Mouse (Mus musculus): ENCODE measurements around the gene Myo1e. TPM values are rescaled to one million over a fixed set of nuclear protein-coding genes. Genes with fewer than 3 reads are reported as not detected.
"Not testable (repeated sequence)": the region's sequence is repeated elsewhere in the genome, so short reads cannot be mapped to it uniquely, and the experiment has no call there.

Gene Myo1e
- total and polyA plus RNA-seq, 3 experiments = 4.2 to 29.3 (median 23.4) TPM

DNA sequence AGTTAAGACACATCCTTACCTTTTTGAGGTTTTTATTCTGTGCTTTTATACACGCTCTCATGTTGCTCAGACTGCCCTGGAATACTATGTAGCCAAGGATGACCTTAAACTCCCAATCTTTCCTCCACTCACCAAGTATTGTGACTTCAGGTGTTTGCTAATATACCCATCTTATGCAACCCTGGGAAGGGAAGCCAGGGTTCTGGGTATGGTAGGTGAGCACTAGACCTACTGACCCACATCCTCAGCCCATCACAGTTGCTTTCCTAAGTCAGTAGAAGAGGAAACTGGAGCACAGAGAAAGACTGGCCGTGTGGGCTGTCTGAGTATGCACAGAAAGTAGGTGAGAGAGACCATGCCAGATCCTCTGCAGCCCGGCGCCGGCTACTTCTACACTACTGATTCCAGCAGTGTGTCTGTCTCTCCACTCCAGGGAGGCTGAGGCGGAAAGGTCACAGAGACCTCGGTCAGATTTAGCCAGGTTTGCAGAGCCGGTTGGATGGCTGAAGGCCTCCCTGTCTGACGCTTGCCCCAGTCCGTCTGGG lies 44.4 kb downstream of the Myo1e start:
- DNase-seq = no peak

GRCm38 (mm10) chr9:70253016-70253415 lies 45.9 kb downstream of the Myo1e start:
- DNase-seq = no peak

DNA sequence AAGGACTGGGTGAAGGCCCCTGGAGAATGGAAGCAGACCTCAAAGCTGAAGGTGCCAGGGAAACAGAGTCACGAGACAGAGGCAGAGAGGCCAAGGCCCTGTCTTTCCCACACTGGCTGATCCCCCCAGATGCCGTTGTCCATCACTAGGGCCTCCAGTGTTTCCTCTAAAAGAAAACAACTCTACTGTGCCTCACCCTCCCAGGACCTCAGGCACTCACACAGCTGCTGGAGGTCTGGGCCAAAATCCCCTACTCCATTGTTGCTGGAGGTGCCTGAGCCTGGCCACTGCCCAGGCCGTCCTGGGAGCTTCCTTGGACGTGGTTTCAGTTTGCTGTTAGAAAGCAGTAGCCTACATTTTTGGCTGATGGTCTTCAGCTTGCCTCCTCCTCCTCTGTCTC lies 47.9 kb downstream of the Myo1e start:
- DNase-seq = no peak

DNA sequence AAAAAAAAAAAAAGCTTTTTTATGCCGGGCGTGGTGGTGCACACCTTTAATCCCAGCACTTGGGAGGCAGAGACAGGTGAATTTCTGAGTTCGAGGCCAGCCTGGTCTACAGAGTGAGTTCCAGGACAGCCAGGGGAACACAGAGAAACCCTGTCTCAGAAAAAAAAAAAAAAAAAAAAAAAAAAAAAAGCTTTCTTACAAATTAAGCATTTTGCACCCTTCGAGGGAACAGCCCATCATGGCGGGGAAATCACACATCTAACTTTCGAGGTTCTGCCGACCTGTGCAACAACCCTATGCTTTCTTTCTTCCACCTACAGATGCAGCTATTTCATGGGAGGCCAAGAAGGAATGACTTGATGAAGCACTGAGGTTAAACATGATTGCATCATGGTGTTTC lies 48.9 kb downstream of the Myo1e start:
- not testable (repeated sequence) for DNase-seq

DNA sequence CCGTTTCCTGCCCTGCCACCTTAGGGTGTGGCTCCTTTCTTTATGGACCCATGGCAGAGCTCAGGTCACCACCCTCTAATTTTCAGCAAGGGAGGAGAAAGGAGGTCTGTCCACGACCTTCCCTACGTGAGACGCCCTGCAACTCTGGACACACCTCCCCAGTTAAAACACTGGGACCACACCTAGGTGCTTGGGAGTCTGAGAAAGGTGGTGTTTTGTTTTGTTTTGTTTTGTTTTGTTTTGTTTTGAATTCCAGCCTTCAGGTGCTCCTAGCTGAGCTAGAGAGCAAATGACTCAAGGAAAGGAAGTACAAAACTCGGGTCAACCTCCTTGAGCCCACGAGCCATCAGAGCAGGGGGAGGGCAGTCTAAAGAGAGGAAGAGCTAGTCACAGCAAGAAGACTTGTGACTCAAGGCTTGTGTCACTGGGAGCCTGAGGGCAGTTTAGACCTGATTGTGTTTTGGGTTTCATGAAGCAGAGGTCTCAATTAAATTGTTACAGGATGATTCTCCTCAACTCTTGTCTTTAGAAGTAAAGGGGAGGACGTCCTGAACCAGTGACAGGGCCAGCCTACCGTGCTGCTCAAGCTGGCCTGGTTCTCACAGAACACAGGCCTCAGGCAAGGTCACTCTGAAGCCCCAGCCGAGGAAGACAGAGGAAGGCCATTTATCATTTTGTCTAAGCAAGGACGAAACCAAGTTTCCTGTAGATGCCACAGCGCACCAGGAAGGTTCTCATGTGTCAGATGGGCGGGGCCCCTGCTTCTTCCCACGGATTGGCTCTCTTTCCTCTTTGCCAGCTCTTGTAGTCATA lies 50.3 kb downstream of the Myo1e start:
- DNase-seq = peak; percentile 88

DNA sequence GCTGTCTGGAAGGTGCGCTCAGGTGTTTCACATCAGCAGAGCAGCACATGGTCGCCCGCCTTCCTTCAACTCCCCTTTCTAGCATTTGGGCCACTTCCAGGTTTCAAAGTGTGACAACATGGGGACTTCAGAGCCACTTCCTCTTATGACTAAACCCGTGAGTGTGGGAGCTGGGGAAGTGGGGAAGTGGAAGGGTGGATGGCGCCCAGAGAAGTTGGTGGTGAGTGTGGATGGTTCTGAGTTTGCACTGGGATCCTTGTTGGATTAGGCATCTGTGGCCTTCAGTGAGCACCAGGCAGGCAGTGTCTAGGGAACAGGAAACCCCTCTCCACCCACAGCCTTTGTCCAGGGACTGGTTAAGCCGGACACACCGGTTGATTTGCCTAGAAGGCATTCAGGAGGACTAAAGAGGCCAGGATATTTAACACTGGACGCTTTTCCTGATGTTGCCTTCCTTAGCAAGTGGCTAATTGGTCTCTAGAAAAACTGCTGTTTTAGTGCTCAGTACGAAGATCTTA lies 53.2 kb downstream of the Myo1e start:
- no peak for DNase-seq

GRCm38 (mm10) chr9:70261646-70262045 lies 54.5 kb downstream of the Myo1e start:
- no peak for DNase-seq

- DNase-seq = no peak
Observed at GRCm38 (mm10) chr9:70263134-70263533, 56.0 kb downstream of the Myo1e start.

DNA sequence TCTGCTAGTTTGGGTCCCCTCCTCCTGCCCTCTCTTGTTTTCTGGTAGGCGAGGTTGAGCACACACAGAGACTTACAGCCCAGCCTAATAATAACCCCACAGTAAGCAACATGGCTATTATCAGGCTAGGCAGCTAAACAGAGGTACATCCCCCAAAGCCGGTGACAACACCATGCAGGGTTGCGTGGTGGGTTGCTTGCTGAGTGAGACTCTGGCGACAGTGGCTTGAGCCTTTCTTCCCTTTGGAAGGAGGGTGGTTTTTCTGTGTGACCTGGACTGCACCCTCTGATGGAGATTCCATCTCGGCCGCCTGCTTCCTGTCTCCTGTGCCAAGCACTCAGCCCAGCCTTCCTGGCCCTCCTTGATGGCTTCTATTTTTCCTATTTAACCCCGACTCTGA lies 56.6 kb downstream of the Myo1e start:
- DNase-seq = peak; percentile 25

DNA sequence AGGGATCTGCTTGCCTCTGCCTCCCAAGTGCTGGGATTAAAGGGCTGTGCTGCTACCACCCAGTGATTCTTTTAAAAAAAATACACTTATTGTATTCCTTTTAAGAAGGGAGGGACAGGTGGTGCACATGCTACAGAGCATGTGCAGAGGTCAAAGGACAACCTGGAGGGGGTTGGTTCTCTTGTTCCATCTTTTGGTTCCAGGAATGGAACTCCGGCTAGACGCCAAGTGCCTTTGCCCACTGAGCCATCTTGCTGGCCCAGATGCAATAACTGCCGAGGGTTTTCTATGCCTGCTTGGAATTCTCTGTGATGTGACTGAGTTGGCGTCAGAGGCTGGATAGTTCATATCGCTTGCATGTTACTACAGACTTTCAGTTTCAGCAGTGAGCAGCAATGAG lies 58.4 kb downstream of the Myo1e start:
- no peak for DNase-seq

- DNase-seq = no peak
Observed at GRCm38 (mm10) chr9:70266186-70266585, 59.0 kb downstream of the Myo1e start.

- no peak for DNase-seq
Observed at GRCm38 (mm10) chr9:70267108-70267507, 60.0 kb downstream of the Myo1e start.

DNA sequence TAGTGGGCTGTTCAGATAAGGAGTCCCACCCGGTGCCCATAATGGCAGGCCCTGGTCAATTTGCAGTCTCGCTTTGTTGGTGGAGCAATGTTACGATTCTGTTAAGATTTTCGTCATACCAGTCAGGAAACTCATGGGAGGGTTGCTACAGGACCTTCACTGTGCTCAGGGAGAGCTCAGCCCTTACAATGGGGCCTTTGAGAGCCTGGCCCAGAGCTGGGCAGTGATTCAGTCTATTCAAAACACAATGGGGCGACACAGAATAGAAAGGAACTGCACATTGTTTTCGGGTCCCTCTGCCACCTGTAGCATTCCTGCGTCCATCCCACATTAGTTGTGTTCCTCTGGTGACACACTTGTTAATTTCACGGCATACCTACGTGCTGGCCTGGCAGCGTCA lies 62.2 kb downstream of the Myo1e start:
- no peak for DNase-seq

DNA sequence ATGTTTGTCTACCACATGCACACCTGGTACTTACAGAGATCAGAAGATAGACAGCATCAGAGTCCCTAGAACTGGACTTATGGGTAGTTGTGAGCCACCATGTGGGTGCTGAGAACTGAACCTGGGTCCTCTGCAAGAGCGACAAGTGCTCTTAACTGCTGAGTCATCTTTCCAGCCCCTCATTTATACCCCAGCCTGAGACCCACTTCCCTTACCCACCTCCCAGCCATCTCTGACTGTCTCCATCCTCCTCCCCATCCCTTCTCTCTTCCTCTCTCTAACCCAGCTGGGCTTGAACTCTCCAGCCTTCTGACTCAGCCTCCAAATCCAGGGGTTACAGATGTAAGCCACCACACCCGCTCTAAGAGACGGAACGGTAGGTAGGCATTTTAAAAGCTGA lies 63.3 kb downstream of the Myo1e start:
- no peak for DNase-seq

DNA sequence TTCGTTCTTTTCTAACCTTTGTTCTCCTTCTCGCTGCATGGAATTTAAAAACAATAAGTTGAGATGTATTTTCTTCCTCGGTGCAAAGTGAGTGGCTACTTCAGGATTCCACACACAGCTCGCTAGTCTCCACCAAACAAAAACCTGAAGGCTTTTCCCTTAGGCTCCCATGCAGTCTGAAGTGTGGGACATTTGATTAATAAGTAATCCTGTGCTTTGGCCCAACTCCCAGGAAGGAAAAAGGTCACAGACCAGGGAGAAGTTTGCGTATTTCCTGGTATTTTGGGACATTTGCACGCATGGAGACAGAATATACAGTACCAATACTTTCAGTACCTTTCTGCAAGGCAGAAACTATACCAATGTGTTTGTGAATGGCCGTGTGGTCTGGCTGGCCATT lies 64.0 kb downstream of the Myo1e start:
- no peak for DNase-seq

DNA sequence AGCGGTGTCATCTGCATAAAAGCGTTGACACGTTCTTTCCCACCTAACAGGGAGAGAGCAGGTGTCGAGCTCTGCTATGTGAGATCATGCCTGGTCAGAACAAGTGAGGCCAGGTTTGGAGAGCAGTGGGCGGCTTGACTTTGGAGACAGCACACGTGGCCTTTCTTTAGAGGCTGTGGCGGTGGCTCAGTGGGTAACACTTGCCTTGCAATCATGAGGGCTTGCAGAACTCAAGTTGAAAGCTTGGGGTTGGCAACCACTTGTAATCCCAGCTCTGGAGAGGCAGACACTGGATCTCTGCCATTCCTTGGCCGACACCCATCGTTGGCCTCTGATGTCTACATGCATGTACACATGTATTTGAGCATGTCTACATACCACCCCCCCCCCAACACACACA lies 64.5 kb downstream of the Myo1e start:
- DNase-seq = no peak

DNA sequence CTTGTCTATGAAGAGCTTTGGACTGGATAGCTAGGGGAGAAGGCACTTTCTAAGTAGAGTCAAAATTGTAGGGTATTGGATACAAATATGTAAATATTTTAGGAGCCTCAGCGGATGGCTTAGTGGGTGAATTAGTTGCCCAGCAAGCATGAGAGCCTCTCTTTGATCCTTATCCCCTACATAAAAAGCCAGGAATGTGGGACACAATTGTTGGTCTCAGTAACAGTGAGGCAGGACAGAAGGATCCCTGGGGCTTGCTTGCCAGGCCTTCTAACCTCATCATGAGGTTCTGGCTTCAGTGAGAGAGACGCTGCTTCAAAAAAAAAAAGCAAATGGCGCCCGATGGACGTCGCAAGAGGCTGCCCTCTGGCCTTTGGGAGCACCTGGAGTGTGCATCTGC lies 66.9 kb downstream of the Myo1e start:
- no peak for DNase-seq

- no peak for DNase-seq
Observed at GRCm38 (mm10) chr9:70274476-70274875, 67.3 kb downstream of the Myo1e start.

DNA sequence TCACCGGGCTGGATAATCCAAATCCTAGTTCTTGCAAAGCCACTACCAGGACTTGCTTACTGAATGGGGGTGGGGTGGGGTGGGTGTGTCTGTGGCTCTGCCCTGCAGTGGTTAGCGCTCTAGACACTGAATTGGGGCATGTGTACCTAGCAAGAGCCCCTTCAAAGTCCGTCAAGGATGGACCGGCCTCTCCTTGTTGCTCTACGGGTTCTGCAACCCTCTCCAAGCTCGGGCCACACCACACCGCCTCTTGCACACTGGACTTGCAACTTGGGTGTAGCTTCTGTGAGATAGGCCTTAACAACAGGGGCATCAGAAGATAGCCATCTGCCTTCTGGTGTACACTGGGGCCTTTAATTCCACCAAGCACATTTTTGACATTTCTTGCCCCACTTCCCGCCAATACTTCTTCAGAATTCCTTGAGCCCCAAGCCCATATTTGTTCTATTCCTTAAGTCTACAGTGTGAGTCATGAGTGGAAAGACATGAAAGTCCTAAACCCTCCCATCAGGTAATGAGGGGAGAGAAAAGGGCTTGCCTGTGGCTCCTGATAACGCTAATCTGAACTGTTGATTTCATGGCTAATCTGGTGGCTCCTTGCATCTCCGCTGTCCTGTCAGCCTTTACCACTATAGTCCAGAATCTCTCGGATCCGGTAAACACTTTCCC lies 67.9 kb downstream of the Myo1e start:
- no peak for DNase-seq

DNA sequence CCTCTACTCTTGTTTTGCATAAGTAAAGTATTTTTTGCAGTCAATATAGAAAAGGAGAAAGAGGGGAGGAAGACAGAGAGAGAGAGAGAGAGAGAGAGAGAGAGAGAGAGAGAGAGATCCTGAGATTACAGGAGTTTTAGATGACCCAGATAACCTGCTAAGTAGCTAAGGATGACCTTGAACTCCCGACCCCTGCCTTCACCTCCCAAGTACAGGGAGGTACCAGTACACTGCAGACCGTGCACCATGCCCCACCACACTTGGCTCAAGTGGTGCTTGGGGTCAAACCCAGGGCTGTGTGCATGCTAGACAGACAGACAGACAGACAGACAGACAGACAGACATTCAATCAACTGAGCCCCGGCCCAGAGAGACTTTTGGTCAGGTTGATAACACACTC lies 69.9 kb downstream of the Myo1e start:
- no peak for DNase-seq

DNA sequence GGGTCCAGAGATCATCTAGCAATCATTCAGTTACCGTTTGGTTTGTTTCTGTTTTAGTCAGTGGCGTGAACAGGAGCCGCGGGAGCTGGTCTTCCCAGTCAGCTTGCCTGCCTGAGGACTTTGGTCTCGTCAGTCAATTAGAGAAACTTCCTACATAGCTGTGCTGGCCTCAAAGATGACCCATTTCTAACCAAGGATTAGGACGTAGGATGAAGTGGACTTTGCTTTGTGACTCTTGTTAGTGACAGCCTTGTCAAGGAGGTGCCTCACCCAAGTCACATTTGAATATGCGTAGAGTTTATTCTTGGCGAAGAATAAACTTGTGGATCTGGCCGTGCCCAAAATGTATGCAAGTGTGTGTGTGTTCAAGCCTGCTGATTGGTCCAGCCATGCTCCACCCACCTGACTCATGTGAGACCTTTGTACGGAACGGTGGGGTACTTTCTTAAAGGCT lies 70.4 kb downstream of the Myo1e start:
- DNase-seq = no peak

GRCm38 (mm10) chr9:70281407-70281806 lies 74.3 kb downstream of the Myo1e start:
- DNase-seq = no peak

DNA sequence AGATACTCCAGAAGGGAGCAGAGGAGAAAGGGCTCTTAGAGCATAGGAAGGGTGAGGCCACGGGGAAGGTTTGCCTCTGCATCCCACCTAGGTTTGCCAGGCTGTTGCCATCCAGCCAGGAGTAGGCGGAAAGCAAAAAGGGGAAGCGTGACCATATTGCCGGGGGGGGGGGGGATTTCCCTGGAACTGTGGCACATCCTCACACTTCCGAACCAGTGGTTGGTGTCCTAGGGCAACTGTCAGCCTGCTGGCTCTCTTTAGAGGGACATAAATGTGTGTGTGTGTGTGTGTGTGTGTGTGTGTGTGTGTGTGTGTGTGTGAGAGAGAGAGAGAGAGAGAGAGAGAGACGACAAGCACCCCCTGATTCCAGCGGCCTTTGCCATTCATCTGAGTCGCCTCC lies 75.0 kb downstream of the Myo1e start:
- no peak for DNase-seq
